Mouse (Mus musculus) neural tube, embryonic 11.5 days (tissue): ENCODE data around the gene Castor1. TPM values are rescaled to one million over a fixed set of nuclear protein-coding genes. Genes with fewer than 3 reads are reported as not detected.

Source experiments
- ATAC-seq: fragments of 200-750 bp; cut with Nextera tagmentation; 2 replicates; pipeline ENCODE4 v1.8.0; 2017; ENCODE audit warnings: moderate number of reproducible peaks, mild to moderate bottlenecking, moderate TSS enrichment, moderate library complexity; ENCODE audit not compliant: insufficient read depth, low FRiP score, low TSS enrichment
- DNase-seq: peaks from one replicate; pipeline ENCODE4 v3.0.0-alpha.2; 2015; ENCODE audit warnings: low spot score
- H3K27ac ChIP-seq: fragments of 300-500 bp; sonication (generic); 2 replicates; pipeline ENCODE4 v1.5.1; 2014; ENCODE audit warnings: low read depth, mild to moderate bottlenecking, low read length
- H3K27me3 ChIP-seq: fragments of 300-500 bp; sonication (generic); 2 replicates; pipeline ENCODE4 v1.6.1; 2014; ENCODE audit warnings: mild to moderate bottlenecking, low read length, mixed read lengths; ENCODE audit not compliant: control insufficient read depth, insufficient read depth
- H3K36me3 ChIP-seq: fragments of 300-500 bp; sonication (generic); 2 replicates; pipeline ENCODE4 v1.6.1; 2014; ENCODE audit warnings: mild to moderate bottlenecking, low read length, moderate library complexity, mixed read lengths; ENCODE audit not compliant: control insufficient read depth, insufficient read depth
- H3K4me1 ChIP-seq: fragments of 300-500 bp; sonication (generic); 2 replicates; pipeline ENCODE4 v1.6.1; 2014; ENCODE audit warnings: low read length, mixed read lengths; ENCODE audit not compliant: control insufficient read depth, insufficient read depth
- H3K4me2 ChIP-seq: fragments of 300-500 bp; sonication (generic); 2 replicates; pipeline ENCODE4 v1.6.1; 2014; ENCODE audit warnings: low read depth, mild to moderate bottlenecking, moderate library complexity
- H3K4me3 ChIP-seq: fragments of 300-500 bp; sonication (generic); 2 replicates; pipeline ENCODE4 v1.5.1; 2014; ENCODE audit warnings: low read depth, low read length
- H3K9ac ChIP-seq: fragments of 300-500 bp; sonication (generic); 2 replicates; pipeline ENCODE4 v1.6.1; 2014; ENCODE audit warnings: mild to moderate bottlenecking, low read length
- H3K9me3 ChIP-seq: fragments of 300-500 bp; sonication (generic); 2 replicates; pipeline ENCODE4 v1.6.1; 2016; ENCODE audit warnings: low read length; ENCODE audit not compliant: control insufficient read depth
- WGBS: fragments of 180-500 bp; shearing (Covaris S2); extraction: QIAGEN DNeasy Blood & Tissue Kit; methylation state at CpG from one replicate; pipeline ENCODE4 v1.1.7; 2014; 5-methylcytosine and 5-hydroxymethylcytosine counted together
- polyA plus RNA-seq: library from polyadenylated mRNA; unstranded; fragments of >200 nt; fragmentation: Nextera tagmentation; extraction: Ambion mirVana; gene quantifications from 2 replicates; pipeline ENCODE4 v1.2.1, GENCODE M21; 2014

The Castor1 gene
- polyA plus RNA-seq, 1 experiment from 2014 or later = 2.1 TPM

GRCm38 (mm10) chr11:4214572-4214971 lies 3.5 kb upstream of the Castor1 start:
- Histone ChIP-seq H3K9me3 (peaks cover 4% of the 10 kb centered on the region; the same call in 1 of the 2 replicates), H3K36me3 (peaks cover 7% of the 10 kb centered on the region), H3K9ac (no peak overlapping the region), H3K27me3 (peaks cover 12% of the 10 kb centered on the region), H3K27ac (no peak overlapping the region), H3K4me1 (0 out of 2 replicates have a peak, but pooled peaks cover 7% of the 10 kb centered on the region), H3K4me2 (no peak overlapping the region), H3K4me3 (no peak overlapping the region)
- ATAC-seq = no peak
- WGBS = 93% methylated on average over 14 of the region's 14 CpGs
- no peak for DNase-seq

DNA sequence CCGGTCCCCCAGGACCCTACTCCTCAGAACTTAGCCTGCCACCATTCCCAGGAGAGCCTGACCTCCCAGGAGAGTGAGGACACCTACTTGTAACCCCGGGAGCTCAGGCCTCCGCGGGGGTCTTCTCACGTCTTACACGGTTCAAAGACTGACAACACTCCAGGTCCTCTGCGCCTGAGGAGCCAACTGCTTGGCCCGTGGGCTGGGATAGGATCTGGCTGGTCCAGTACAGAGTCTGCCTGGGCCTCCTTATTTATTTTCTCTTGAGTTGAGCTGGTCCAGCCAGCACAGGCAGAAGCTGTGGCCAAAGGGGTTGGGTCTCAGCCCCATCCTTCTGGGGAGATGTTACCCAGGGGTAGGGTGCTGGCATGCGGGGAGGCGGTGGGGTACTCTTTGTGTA lies 3.0 kb upstream of the Castor1 start:
- Histone ChIP-seq H3K27me3 (peaks cover 12% of the 10 kb centered on the region), H3K9me3 (peaks cover 4% of the 10 kb centered on the region; the same call in 1 of the 2 replicates), H3K4me3 (no peak overlapping the region), H3K4me2 (no peak overlapping the region), H3K36me3 (peaks cover 7% of the 10 kb centered on the region), H3K27ac (no peak overlapping the region), H3K4me1 (0 out of 2 replicates have a peak, but pooled peaks cover 7% of the 10 kb centered on the region), H3K9ac (no peak overlapping the region)
- WGBS = 88% methylated on average over 10 of the region's 10 CpGs
- ATAC-seq = no peak
- no peak for DNase-seq

GRCm38 (mm10) chr11:4216248-4217000 lies 1.6 kb upstream of the Castor1 start:
- 0 out of 2 replicates have a peak, but pooled peaks cover 7% of the 10 kb centered on the region for H3K4me1 ChIP-seq
- H3K9ac ChIP-seq = no peak overlapping the region
- ATAC-seq (no peak), DNase-seq (no peak)
- H3K9me3 ChIP-seq = peaks cover 4% of the 10 kb centered on the region; the same call in 1 of the 2 replicates
- 91% methylated on average over 9 of the region's 9 CpGs for WGBS
- no peak overlapping the region for H3K27ac ChIP-seq
- H3K27me3 ChIP-seq = peaks cover 12% of the 10 kb centered on the region
- no peak overlapping the region for H3K4me2 ChIP-seq
- no peak overlapping the region for H3K4me3 ChIP-seq
- peaks cover 7% of the 10 kb centered on the region for H3K36me3 ChIP-seq

- DNase-seq (no peak), ATAC-seq (no peak)
- H3K4me1 ChIP-seq = 0 out of 2 replicates have a peak, but pooled peaks cover 7% of the 10 kb centered on the region
- H3K4me3 ChIP-seq = peak overlapping the region; percentile 42
- peaks cover 12% of the 10 kb centered on the region for H3K27me3 ChIP-seq
- peak overlapping the region; percentile 79 for H3K4me2 ChIP-seq
- no peak overlapping the region; the same call in 1 of the 2 replicates for H3K9ac ChIP-seq
- peaks cover 4% of the 10 kb centered on the region; the same call in 1 of the 2 replicates for H3K9me3 ChIP-seq
- H3K36me3 ChIP-seq = 0 out of 2 replicates have a peak, but pooled peaks cover 3% of the 10 kb centered on the region
- 2% methylated on average over 6 of the region's 6 CpGs for WGBS
- H3K27ac ChIP-seq = no peak overlapping the region
Measured at GRCm38 (mm10) chr11:4218637-4219036, 612 bp downstream of the Castor1 start.

- Histone ChIP-seq H3K4me2 (no peak overlapping the region), H3K4me1 (0 out of 2 replicates have a peak, but pooled peaks cover 7% of the 10 kb centered on the region), H3K4me3 (no peak overlapping the region), H3K9ac (no peak overlapping the region), H3K27ac (no peak overlapping the region), H3K27me3 (peaks cover 12% of the 10 kb centered on the region), H3K36me3 (0 out of 2 replicates have a peak, but pooled peaks cover 3% of the 10 kb centered on the region), H3K9me3 (peaks cover 4% of the 10 kb centered on the region; the same call in 1 of the 2 replicates)
- ATAC-seq (no peak), DNase-seq (peak; percentile 60)
- WGBS = 20% methylated on average over 2 of the region's 2 CpGs
Measured at GRCm38 (mm10) chr11:4219317-4219751, 1.3 kb downstream of the Castor1 start.

DNA sequence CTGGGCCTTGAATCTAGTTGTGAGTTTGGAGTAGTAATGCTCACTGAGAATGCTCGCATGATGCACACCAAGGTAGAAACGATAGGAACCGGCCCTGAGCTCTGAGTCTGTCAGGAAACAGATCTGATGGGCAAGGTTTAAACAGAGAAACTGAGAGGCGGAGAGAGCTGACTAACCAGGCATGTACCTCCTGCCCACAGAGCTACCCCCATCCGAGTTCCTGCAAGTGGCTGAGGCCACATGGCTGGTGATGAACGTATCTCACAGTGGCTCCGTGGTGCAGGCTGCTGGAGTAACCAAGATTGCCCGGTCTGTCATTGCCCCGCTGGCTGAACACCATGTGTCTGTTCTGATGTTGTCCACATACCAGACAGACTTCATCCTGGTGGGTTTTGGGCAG lies 1.9 kb downstream of the Castor1 start:
- ATAC-seq (no peak), DNase-seq (no peak)
- no peak overlapping the region for H3K9ac ChIP-seq
- H3K4me3 ChIP-seq = no peak overlapping the region
- peaks cover 12% of the 10 kb centered on the region for H3K27me3 ChIP-seq
- 68% methylated on average over 9 of the region's 9 CpGs for WGBS
- H3K4me1 ChIP-seq = 0 out of 2 replicates have a peak, but pooled peaks cover 7% of the 10 kb centered on the region
- no peaks in the 10 kb centered on the region for H3K36me3 ChIP-seq
- H3K4me2 ChIP-seq = no peak overlapping the region
- H3K9me3 ChIP-seq = peaks cover 4% of the 10 kb centered on the region; the same call in 1 of the 2 replicates
- no peak overlapping the region for H3K27ac ChIP-seq

GRCm38 (mm10) chr11:4220443-4221400 lies 2.7 kb downstream of the Castor1 start:
- 49% methylated on average over 28 of the region's 28 CpGs for WGBS
- DNase-seq (peak; percentile 65), ATAC-seq (no peak)
- Histone ChIP-seq H3K9me3 (peaks cover 4% of the 10 kb centered on the region; the same call in 1 of the 2 replicates), H3K4me2 (no peak overlapping the region), H3K36me3 (no peaks in the 10 kb centered on the region), H3K27ac (no peak overlapping the region), H3K4me3 (no peak overlapping the region), H3K27me3 (peaks cover 12% of the 10 kb centered on the region), H3K9ac (no peak overlapping the region), H3K4me1 (0 out of 2 replicates have a peak, but pooled peaks cover 7% of the 10 kb centered on the region)
